Mouse (Mus musculus): ENCODE data around the gene Atf6. TPM values are rescaled to one million over a fixed set of nuclear protein-coding genes. Genes with fewer than 3 reads are reported as not detected.
A peak's percentile ranks its signal among the peaks of the same experiment; 100 is the strongest.

Atf6 gene
- polyA plus RNA-seq, 1 experiment from 2014 or later: 7.5 TPM

GRCm38 (mm10) chr1:170858872-170859271, 8.7 kb downstream of the Atf6 start:
- no peak overlapping the region for H3K4me2 ChIP-seq (ENCODE audit: low read length)
- no peak for ATAC-seq
- H3K27me3 ChIP-seq (replicated peaks; ENCODE audit: control insufficient read depth, insufficient read depth, low read length): no peaks in the 10 kb centered on the region
- no peak overlapping the region for H3K9ac ChIP-seq (ENCODE audit: low read length)
- no peak overlapping the region for H3K4me3 ChIP-seq (ENCODE audit: low read depth, low read length)
- H3K36me3 ChIP-seq (ENCODE audit: control insufficient read depth, insufficient read depth, low read length): no peaks in the 10 kb centered on the region
- H3K4me1 ChIP-seq (ENCODE audit: control insufficient read depth, insufficient read depth, low read length): no peaks in the 10 kb centered on the region
- no peak for DNase-seq (ENCODE audit: low spot score)
- WGBS: 65% methylated on average over 2 of the region's 2 CpGs
- H3K27ac ChIP-seq (ENCODE audit: low read depth, low read length): no peak overlapping the region
- H3K9me3 ChIP-seq (replicated peaks; ENCODE audit: control insufficient read depth, low read length): no peaks in the 10 kb centered on the region

- DNase-seq (ENCODE audit: low spot score) (no peak), ATAC-seq (no peak)
- H3K4me2 ChIP-seq (ENCODE audit: low read length): no peak overlapping the region
- no peak overlapping the region for H3K27ac ChIP-seq (ENCODE audit: low read depth, low read length)
- H3K4me1 ChIP-seq (ENCODE audit: control insufficient read depth, insufficient read depth, low read length): no peaks in the 10 kb centered on the region
- 75% methylated on average over 2 of the region's 2 CpGs for WGBS
- 0 out of 2 replicates have a peak, but pooled peaks cover 2% of the 10 kb centered on the region for H3K36me3 ChIP-seq (ENCODE audit: control insufficient read depth, insufficient read depth, low read length)
- H3K27me3 ChIP-seq (replicated peaks; ENCODE audit: control insufficient read depth, insufficient read depth, low read length): no peaks in the 10 kb centered on the region
- H3K4me3 ChIP-seq (ENCODE audit: low read depth, low read length): no peak overlapping the region
- H3K9ac ChIP-seq (ENCODE audit: low read length): no peak overlapping the region
- no peaks in the 10 kb centered on the region for H3K9me3 ChIP-seq (replicated peaks; ENCODE audit: control insufficient read depth, low read length)
Observed at GRCm38 (mm10) chr1:170857369-170857768, 10.2 kb downstream of the Atf6 start.

- Histone ChIP-seq H3K9me3 (replicated peaks; ENCODE audit: control insufficient read depth, low read length) (no peaks in the 10 kb centered on the region), H3K9ac (ENCODE audit: low read length) (no peak overlapping the region), H3K27me3 (replicated peaks; ENCODE audit: control insufficient read depth, insufficient read depth, low read length) (no peaks in the 10 kb centered on the region), H3K4me1 (ENCODE audit: control insufficient read depth, insufficient read depth, low read length) (no peaks in the 10 kb centered on the region), H3K27ac (ENCODE audit: low read depth, low read length) (no peak overlapping the region), H3K36me3 (ENCODE audit: control insufficient read depth, insufficient read depth, low read length) (0 out of 2 replicates have a peak, but pooled peaks cover 2% of the 10 kb centered on the region), H3K4me3 (ENCODE audit: low read depth, low read length) (no peak overlapping the region), H3K4me2 (ENCODE audit: low read length) (no peak overlapping the region)
- ATAC-seq: no peak
- WGBS: 85% methylated on average over 13 of the region's 13 CpGs
- DNase-seq (ENCODE audit: low spot score): no peak
Observed at GRCm38 (mm10) chr1:170855056-170855760, 12.4 kb downstream of the Atf6 start.

- 98% methylated on average over 3 of the region's 3 CpGs for WGBS
- no peaks in the 10 kb centered on the region for H3K27me3 ChIP-seq (replicated peaks; ENCODE audit: control insufficient read depth, insufficient read depth, low read length)
Observed at GRCm38 (mm10) chr1:170853604-170854003, 14.0 kb downstream of the Atf6 start.

GRCm38 (mm10) chr1:170850637-170851624, 16.6 kb downstream of the Atf6 start:
- no peak overlapping the region for H3K27ac ChIP-seq (ENCODE audit: low read depth, low read length)
- no peaks in the 10 kb centered on the region for H3K27me3 ChIP-seq (replicated peaks; ENCODE audit: control insufficient read depth, insufficient read depth, low read length)
- H3K9me3 ChIP-seq (replicated peaks; ENCODE audit: control insufficient read depth, low read length): no peaks in the 10 kb centered on the region
- H3K9ac ChIP-seq (ENCODE audit: low read length): no peak overlapping the region
- H3K4me2 ChIP-seq (ENCODE audit: low read length): no peak overlapping the region
- 93% methylated on average over 23 of the region's 23 CpGs for WGBS
- H3K4me1 ChIP-seq (ENCODE audit: control insufficient read depth, insufficient read depth, low read length): no peaks in the 10 kb centered on the region
- H3K4me3 ChIP-seq (ENCODE audit: low read depth, low read length): no peak overlapping the region
- peaks cover 9% of the 10 kb centered on the region; the same call in 1 of the 2 replicates for H3K36me3 ChIP-seq (ENCODE audit: control insufficient read depth, insufficient read depth, low read length)
- no peak for DNase-seq (ENCODE audit: low spot score)
- ATAC-seq: no peak

More at GRCm38 (mm10) chr1:170853604-170854003, 14.0 kb downstream of the Atf6 start:
- H3K9ac ChIP-seq (ENCODE audit: low read length): no peak overlapping the region
- ATAC-seq: no peak
- no peaks in the 10 kb centered on the region for H3K9me3 ChIP-seq (replicated peaks; ENCODE audit: control insufficient read depth, low read length)
- no peak overlapping the region for H3K27ac ChIP-seq (ENCODE audit: low read depth, low read length)
- H3K36me3 ChIP-seq (ENCODE audit: control insufficient read depth, insufficient read depth, low read length): 0 out of 2 replicates have a peak, but pooled peaks cover 2% of the 10 kb centered on the region
- DNase-seq (ENCODE audit: low spot score): no peak
- H3K4me3 ChIP-seq (ENCODE audit: low read depth, low read length): no peak overlapping the region
- no peaks in the 10 kb centered on the region for H3K4me1 ChIP-seq (ENCODE audit: control insufficient read depth, insufficient read depth, low read length)
- H3K4me2 ChIP-seq (ENCODE audit: low read length): no peak overlapping the region

GRCm38 (mm10) chr1:170850007-170850406, 17.6 kb downstream of the Atf6 start:
- Histone ChIP-seq H3K36me3 (ENCODE audit: control insufficient read depth, insufficient read depth, low read length) (peaks cover 9% of the 10 kb centered on the region; the same call in 1 of the 2 replicates), H3K9me3 (replicated peaks; ENCODE audit: control insufficient read depth, low read length) (no peaks in the 10 kb centered on the region), H3K9ac (ENCODE audit: low read length) (no peak overlapping the region), H3K4me2 (ENCODE audit: low read length) (no peak overlapping the region), H3K27ac (ENCODE audit: low read depth, low read length) (no peak overlapping the region), H3K4me3 (ENCODE audit: low read depth, low read length) (no peak overlapping the region), H3K4me1 (ENCODE audit: control insufficient read depth, insufficient read depth, low read length) (no peaks in the 10 kb centered on the region), H3K27me3 (replicated peaks; ENCODE audit: control insufficient read depth, insufficient read depth, low read length) (no peaks in the 10 kb centered on the region)
- ATAC-seq (no peak), DNase-seq (ENCODE audit: low spot score) (no peak)
- 100% methylated on average over 2 of the region's 2 CpGs for WGBS

GRCm38 (mm10) chr1:170845448-170846307, 21.9 kb downstream of the Atf6 start:
- no peaks in the 10 kb centered on the region for H3K9me3 ChIP-seq (replicated peaks; ENCODE audit: control insufficient read depth, low read length)
- H3K27ac ChIP-seq (ENCODE audit: low read depth, low read length): no peak overlapping the region
- H3K4me1 ChIP-seq (ENCODE audit: control insufficient read depth, insufficient read depth, low read length): no peaks in the 10 kb centered on the region
- 56% methylated on average over 10 of the region's 10 CpGs for WGBS
- DNase-seq (ENCODE audit: low spot score): no peak
- H3K36me3 ChIP-seq (ENCODE audit: control insufficient read depth, insufficient read depth, low read length): peaks cover 9% of the 10 kb centered on the region; the same call in 1 of the 2 replicates
- no peak overlapping the region for H3K4me2 ChIP-seq (ENCODE audit: low read length)
- H3K9ac ChIP-seq (ENCODE audit: low read length): no peak overlapping the region
- H3K27me3 ChIP-seq (replicated peaks; ENCODE audit: control insufficient read depth, insufficient read depth, low read length): no peaks in the 10 kb centered on the region
- ATAC-seq: no peak
- H3K4me3 ChIP-seq (ENCODE audit: low read depth, low read length): no peak overlapping the region

GRCm38 (mm10) chr1:170844380-170844779, 23.2 kb downstream of the Atf6 start:
- H3K36me3 ChIP-seq (ENCODE audit: control insufficient read depth, insufficient read depth, low read length): peaks cover 9% of the 10 kb centered on the region; the same call in 1 of the 2 replicates
- ATAC-seq (no peak), DNase-seq (ENCODE audit: low spot score) (peak; percentile 59)
- H3K4me1 ChIP-seq (ENCODE audit: control insufficient read depth, insufficient read depth, low read length): no peaks in the 10 kb centered on the region
- no peak overlapping the region for H3K4me2 ChIP-seq (ENCODE audit: low read length)
- no peaks in the 10 kb centered on the region for H3K9me3 ChIP-seq (replicated peaks; ENCODE audit: control insufficient read depth, low read length)
- no peak overlapping the region for H3K27ac ChIP-seq (ENCODE audit: low read depth, low read length)
- no peak overlapping the region for H3K9ac ChIP-seq (ENCODE audit: low read length)
- no peak overlapping the region for H3K4me3 ChIP-seq (ENCODE audit: low read depth, low read length)
- H3K27me3 ChIP-seq (replicated peaks; ENCODE audit: control insufficient read depth, insufficient read depth, low read length): no peaks in the 10 kb centered on the region
- WGBS: 52% methylated on average over 8 of the region's 8 CpGs
